Mouse (Mus musculus) neural tube, embryonic 14.5 days (tissue): Measurements from ENCODE around the gene Trpm8. TPM values are rescaled to one million over a fixed set of nuclear protein-coding genes. Genes with fewer than 3 reads are reported as not detected.

Experiments used
- ATAC-seq: fragments of 200-750 bp; cut with Nextera tagmentation; 2 replicates; pipeline ENCODE4 v1.8.0; 2017; ENCODE audit warnings: low read depth, mild to moderate bottlenecking, moderate TSS enrichment, moderate library complexity
- H3K27ac ChIP-seq: fragments of 300-500 bp; sonication (generic); 2 replicates; pipeline ENCODE4 v1.5.1; 2014; ENCODE audit warnings: low read depth, mild to moderate bottlenecking, control low read depth, low read length, moderate library complexity, mixed read lengths
- H3K27me3 ChIP-seq: fragments of 300-500 bp; sonication (generic); 2 replicates; pipeline ENCODE4 v1.6.1; 2014; ENCODE audit warnings: low read length; ENCODE audit not compliant: control insufficient read depth, insufficient read depth
- H3K36me3 ChIP-seq: fragments of 300-500 bp; sonication (generic); 2 replicates; pipeline ENCODE4 v1.6.1; 2014; ENCODE audit warnings: low read length, mixed read lengths; ENCODE audit not compliant: control insufficient read depth, insufficient read depth
- H3K4me1 ChIP-seq: fragments of 300-500 bp; sonication (generic); 2 replicates; pipeline ENCODE4 v1.6.1; 2014; ENCODE audit warnings: low read length; ENCODE audit not compliant: control insufficient read depth, insufficient read depth
- H3K4me2 ChIP-seq: fragments of 300-500 bp; sonication (generic); 2 replicates; pipeline ENCODE4 v1.6.1; 2014; ENCODE audit warnings: mild to moderate bottlenecking, low read depth, low read length, control low read depth
- H3K4me3 ChIP-seq: fragments of 300-500 bp; sonication (generic); 2 replicates; pipeline ENCODE4 v1.5.1; 2014; ENCODE audit warnings: low read depth, low read length, control low read depth, mixed read lengths
- H3K9ac ChIP-seq: fragments of 300-500 bp; sonication (generic); replicated peaks from 2 replicates; pipeline ENCODE4 v1.6.1; 2014; ENCODE audit warnings: low read depth, mild to moderate bottlenecking, control low read depth, low read length, mixed read lengths
- H3K9me3 ChIP-seq: fragments of 300-500 bp; sonication (generic); 2 replicates; pipeline ENCODE4 v1.6.1; 2016; ENCODE audit warnings: low read length; ENCODE audit not compliant: control insufficient read depth
- WGBS: fragments of 180-500 bp; shearing (Covaris S2); extraction: QIAGEN DNeasy Blood & Tissue Kit; methylation state at CpG from one replicate; pipeline ENCODE4 v1.1.7; 2014; 5-methylcytosine and 5-hydroxymethylcytosine counted together
- polyA plus RNA-seq: library from polyadenylated mRNA; unstranded; fragments of >200 nt; fragmentation: Nextera tagmentation; extraction: Ambion mirVana; gene quantifications from 2 replicates; pipeline ENCODE4 v1.2.1, GENCODE M21; 2014

The Trpm8 gene
- polyA plus RNA-seq, 1 experiment from 2014 or later, result 0.07 TPM

DNA sequence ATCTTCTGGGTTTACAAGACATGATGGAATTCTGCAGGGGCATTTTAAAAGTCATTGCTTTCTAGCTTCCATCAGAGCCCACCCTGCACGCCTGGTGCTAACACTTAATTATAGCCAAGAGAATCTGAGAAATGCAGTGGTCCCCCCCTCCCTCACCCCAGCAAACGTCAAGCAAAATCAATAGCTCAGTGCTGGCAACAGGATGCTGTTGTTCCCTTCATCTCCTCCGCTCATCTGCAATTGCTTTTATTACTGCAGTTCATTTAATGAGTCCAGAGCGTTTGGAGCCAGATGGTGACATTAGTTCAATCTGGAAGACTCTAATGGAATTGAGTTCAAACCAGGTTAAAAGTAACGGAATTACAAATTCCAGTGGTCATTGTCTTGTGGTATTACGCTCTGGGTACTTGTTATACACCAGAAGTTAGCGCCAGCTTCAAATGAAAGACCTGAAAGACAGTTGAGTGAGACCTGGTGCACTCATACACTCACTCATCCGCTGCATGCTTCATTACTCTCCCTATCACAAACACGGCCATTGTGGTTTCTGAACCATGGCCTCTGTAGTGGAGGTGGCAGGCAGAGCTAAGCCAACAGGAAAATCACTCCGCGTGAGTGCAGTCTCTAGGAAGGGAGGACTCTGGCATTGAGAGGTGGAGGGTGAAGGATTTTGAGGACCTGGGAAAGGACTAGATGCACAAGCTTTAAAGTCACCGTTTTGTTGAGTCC lies 128.8 kb downstream of the Trpm8 start:
- peak; percentile 78 for ATAC-seq
- H3K27me3 ChIP-seq, result no peaks in the 10 kb centered on the region
- WGBS, result 35% methylated on average over 12 of the region's 12 CpGs

DNA sequence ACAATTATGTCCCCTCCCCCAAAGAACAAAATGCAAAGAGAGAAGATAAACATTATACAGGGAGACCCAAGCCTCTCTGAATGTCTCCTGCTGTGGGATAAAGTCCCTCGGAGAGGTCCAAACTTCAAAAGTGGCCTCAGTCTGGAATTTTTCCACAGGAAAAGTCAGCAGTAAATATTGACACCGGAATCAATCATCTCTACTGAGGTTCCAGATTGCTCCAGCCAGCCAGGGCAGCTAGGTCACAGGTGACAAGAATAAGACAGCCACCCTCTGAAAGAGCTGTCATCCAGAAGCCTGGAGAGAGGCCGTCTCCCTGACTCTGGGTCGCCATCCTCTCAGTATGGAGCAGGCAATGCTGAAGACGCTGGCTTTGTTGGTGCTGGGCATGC lies 129.3 kb downstream of the Trpm8 start, which contains the start of gene Spp2:
Gene Spp2, plus strand, starts transcription at position 155 of the 392 bp plus-strand sequence.
- Histone ChIP-seq H3K9me3 (no peaks in the 10 kb centered on the region), H3K9ac (no peak within 1 kb of the TSS), H3K27me3 (no peaks in the 10 kb centered on the region), H3K36me3 (no peaks in the 10 kb centered on the region), H3K4me1 (peaks cover 8% of the 10 kb centered on the region; the same call in 1 of the 2 replicates), H3K4me2 (0 out of 2 replicates have a peak within 1 kb of the TSS, but pooled peaks have one; percentile 11), H3K27ac (peak within 1 kb of the TSS; percentile 40; the same call in 1 of the 2 replicates), H3K4me3 (no peak within 1 kb of the TSS)
- no peak for ATAC-seq
- WGBS, result 85% methylated on average over 5 of the region's 5 CpGs

More for the DNA sequence above, 128.8 kb downstream of the Trpm8 start:
- peak overlapping the region; percentile 40; the same call in 1 of the 2 replicates for H3K27ac ChIP-seq
- 0 out of 2 replicates have a peak overlapping the region, but pooled peaks have one; percentile 11 for H3K4me2 ChIP-seq
- H3K4me1 ChIP-seq, result peaks cover 8% of the 10 kb centered on the region; the same call in 1 of the 2 replicates
- H3K9ac ChIP-seq, result no peak overlapping the region
- H3K36me3 ChIP-seq, result no peaks in the 10 kb centered on the region
- no peaks in the 10 kb centered on the region for H3K9me3 ChIP-seq
- H3K4me3 ChIP-seq, result no peak overlapping the region

DNA sequence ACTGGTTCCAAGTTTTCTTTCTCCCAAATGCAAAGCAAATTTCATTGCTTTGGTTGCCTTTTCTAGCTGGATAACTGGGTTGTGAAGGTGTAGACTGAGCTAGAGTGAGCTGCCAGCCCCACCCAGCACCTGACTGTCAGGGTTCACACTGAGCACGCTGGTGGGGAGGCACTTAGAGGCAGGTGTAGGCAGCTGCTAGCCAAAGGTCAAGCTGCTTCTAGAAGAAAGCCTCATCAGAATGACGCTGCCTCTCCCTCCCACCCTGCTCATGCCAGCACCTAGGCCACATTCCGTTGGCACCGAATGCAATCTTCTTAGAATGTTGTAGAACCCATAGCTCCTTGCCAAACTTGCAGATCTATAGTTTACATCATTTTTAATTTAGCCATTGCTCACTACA lies 130.9 kb downstream of the Trpm8 start:
- H3K27ac ChIP-seq, result no peak overlapping the region
- no peak overlapping the region for H3K4me3 ChIP-seq
- no peak overlapping the region for H3K4me2 ChIP-seq
- H3K4me1 ChIP-seq, result peaks cover 12% of the 10 kb centered on the region; the same call in 1 of the 2 replicates
- no peaks in the 10 kb centered on the region for H3K9me3 ChIP-seq
- no peaks in the 10 kb centered on the region for H3K36me3 ChIP-seq
- WGBS, result 95% methylated on average over 4 of the region's 4 CpGs
- no peaks in the 10 kb centered on the region for H3K27me3 ChIP-seq
- ATAC-seq, result no peak
- H3K9ac ChIP-seq, result no peak overlapping the region

DNA sequence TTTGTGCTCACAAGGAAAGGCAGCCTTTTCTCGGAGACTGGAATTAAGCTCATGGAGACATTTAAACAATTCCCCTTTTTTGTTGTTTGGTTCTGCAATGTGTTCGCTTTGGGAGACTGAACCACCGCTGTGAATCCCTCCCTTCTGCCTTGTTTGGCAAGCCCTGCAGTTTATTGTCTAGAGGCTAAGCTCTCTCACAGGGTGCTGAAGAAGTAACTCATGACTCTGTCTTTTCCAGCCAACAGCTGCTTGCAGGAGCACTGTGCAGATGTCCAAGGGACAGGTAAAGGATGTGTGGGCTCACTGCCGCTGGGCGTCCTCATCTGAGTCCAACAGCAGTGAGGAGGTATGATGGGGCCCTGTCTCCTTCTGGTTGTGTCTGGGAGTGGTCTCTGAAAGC lies 134.6 kb downstream of the Trpm8 start:
- no peaks in the 10 kb centered on the region for H3K36me3 ChIP-seq
- H3K9ac ChIP-seq, result no peak overlapping the region
- H3K27ac ChIP-seq, result no peak overlapping the region
- H3K9me3 ChIP-seq, result no peaks in the 10 kb centered on the region
- peaks cover 3% of the 10 kb centered on the region; the same call in 1 of the 2 replicates for H3K4me1 ChIP-seq
- H3K27me3 ChIP-seq, result no peaks in the 10 kb centered on the region
- no peak overlapping the region for H3K4me2 ChIP-seq
- ATAC-seq, result no peak
- 43% methylated on average over 5 of the region's 5 CpGs for WGBS
- no peak overlapping the region for H3K4me3 ChIP-seq

DNA sequence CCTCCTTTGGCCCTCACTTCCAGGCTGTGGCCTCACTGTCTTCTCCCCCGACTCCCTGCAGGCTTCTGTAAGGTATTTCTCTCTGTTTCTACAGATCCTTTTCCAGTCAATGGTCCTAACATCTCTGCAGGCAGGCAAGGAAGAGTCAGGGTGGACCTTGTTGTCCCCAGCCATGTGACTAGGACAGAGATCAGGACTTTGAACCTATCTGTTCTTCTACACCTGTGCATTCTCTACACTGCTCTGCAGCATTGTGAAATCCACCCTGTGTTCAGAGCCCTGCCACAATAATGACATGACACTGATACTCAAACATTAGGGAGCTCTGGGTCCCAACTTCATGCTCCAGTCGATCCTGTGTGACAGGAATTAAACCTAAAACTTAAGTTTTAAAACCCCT lies 141.5 kb downstream of the Trpm8 start:
- Histone ChIP-seq H3K36me3 (no peaks in the 10 kb centered on the region), H3K9me3 (no peaks in the 10 kb centered on the region), H3K27ac (no peak overlapping the region), H3K4me1 (no peaks in the 10 kb centered on the region), H3K4me2 (no peak overlapping the region), H3K4me3 (no peak overlapping the region), H3K27me3 (no peaks in the 10 kb centered on the region), H3K9ac (no peak overlapping the region)
- ATAC-seq, result no peak
- WGBS, result 87% methylated on average over 2 of the region's 2 CpGs

DNA sequence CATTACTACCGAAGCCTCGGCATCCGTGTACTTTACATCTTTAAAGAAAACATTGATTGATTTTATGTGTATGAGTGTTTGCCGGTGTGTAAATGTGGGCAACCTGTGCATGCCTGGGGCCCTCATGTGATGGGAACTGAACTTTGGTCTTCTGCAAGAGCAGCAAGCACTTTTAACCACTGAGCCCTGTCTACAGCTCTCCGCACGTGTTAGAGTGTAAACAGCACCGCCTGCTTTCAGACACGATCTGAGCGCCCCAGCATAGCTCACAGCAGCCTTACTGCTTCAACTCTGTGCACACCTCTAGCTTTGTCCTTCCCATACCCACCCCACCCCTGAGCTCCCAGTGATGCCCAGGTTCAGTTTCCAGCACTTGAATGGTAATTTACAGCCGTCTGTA lies 144.6 kb downstream of the Trpm8 start:
- Histone ChIP-seq H3K4me1 (no peaks in the 10 kb centered on the region), H3K36me3 (no peaks in the 10 kb centered on the region), H3K4me2 (no peak overlapping the region), H3K9ac (no peak overlapping the region), H3K9me3 (no peaks in the 10 kb centered on the region), H3K27ac (no peak overlapping the region), H3K4me3 (no peak overlapping the region), H3K27me3 (no peaks in the 10 kb centered on the region)
- 88% methylated on average over 10 of the region's 10 CpGs for WGBS
- ATAC-seq, result no peak

DNA sequence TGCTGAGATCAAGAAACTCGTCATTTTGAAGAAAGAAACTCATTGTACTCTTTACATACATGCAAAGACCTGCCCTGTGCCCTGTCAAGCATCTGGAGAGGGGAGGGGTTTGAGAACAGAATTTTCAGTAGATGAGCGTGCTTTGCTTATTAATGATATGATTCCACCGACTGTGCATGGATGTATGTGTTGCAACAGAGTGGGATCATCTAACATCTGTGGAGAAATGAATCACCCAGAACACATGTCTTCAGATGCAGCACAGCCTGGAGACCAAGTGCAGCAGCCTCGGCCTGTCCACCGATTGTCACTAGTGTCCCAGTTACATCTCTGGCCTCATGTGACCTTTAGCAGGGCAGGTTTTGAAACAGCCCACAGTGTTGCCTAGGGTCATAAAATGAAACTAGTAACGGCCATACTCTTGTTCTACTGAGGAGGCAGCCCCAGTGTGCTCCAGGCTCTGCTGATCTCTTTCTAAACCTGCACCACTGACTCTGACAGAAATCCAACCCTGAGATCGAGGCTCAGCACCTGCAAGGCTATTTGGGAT lies 145.5 kb downstream of the Trpm8 start:
- ATAC-seq, result no peak

DNA sequence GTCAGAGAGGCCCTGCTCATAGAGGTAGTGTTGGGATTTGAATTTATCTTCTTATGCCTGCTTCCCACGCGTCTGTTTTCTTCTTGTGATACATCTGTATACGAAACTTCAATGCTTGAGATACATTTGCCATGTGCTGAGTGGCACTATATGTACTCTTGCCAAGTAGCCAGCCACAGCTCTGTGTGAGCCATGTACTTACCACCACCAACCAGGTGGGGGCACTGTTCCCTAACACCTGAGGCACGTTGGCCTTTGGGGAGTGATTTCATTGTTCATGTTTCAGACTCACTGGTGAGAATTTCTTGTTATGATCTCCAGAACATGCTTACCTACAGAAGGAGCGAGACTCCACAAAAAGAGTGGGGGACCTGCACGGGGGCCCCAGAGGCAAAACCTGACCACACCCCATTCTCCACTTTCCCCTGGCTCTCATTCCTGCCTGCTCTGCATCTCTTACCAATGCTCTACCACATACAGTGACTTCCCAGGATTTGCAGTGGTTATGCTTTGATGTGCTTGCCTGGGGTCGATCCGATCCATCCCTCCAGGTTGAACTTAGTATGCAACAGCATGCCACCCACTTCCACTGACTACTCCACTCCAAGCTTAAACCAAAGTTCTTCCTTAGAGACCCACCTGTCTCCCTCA lies 147.3 kb downstream of the Trpm8 start:
- no peaks in the 10 kb centered on the region for H3K36me3 ChIP-seq
- ATAC-seq, result peak; percentile 88
- 30% methylated on average over 8 of the region's 8 CpGs for WGBS
- no peaks in the 10 kb centered on the region for H3K9me3 ChIP-seq
- no peak overlapping the region for H3K4me2 ChIP-seq
- H3K9ac ChIP-seq, result no peak overlapping the region
- H3K4me1 ChIP-seq, result no peaks in the 10 kb centered on the region
- H3K27ac ChIP-seq, result no peak overlapping the region
- H3K27me3 ChIP-seq, result no peaks in the 10 kb centered on the region
- H3K4me3 ChIP-seq, result no peak overlapping the region

More for the DNA sequence above, 145.5 kb downstream of the Trpm8 start:
- Histone ChIP-seq H3K9me3 (no peaks in the 10 kb centered on the region), H3K4me1 (no peaks in the 10 kb centered on the region), H3K27me3 (no peaks in the 10 kb centered on the region), H3K27ac (no peak overlapping the region), H3K4me3 (no peak overlapping the region), H3K4me2 (no peak overlapping the region), H3K9ac (no peak overlapping the region), H3K36me3 (no peaks in the 10 kb centered on the region)
- 67% methylated on average over 7 of the region's 7 CpGs for WGBS
